Mouse (Mus musculus): Measurements from ENCODE around the gene Tcl1b3.

The Tcl1b3 gene

DNA sequence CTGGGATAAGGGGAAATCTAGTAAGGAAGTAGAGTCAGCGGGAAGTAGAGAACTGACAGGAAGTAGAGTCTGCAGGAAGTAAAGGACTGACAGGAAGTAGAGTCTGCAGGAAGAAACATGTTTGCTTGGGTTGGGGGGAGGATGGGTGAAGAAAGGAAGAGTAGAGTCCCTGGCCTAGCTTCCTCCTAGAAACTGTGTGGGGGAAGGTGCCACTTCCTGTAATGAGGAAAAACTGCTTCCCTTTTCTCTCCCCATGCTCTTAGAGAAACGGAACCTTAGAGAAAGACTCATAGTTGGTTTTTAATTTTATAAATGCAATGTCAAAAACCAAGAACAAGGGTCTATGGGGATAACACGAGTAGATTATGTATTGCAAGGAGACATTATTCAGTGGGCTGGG is 44.2 kb downstream of the Tcl1b3 start:
- DNase-seq: no peak

DNA sequence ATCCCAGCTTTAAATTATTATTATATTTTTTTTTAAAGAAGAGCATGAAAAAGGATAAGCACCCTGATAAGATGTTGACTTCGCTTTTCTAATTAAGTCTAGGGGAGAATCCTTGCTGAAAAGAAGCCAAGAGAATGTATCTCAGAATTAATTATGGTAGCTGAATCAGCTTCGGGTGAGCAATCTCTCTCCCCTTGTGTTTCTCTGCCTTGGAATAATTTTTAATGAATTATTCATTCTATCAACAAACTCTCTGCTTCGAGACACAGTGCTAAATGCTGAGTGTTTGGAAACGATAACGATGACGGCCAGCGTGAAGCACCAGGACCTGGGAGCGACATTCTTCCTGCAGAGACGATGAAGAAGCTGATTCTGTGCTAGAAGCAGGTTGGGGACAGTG is 48.2 kb downstream of the Tcl1b3 start:
- DNase-seq: no peak

Data from kidney, adult 11 months (tissue).